Mouse (Mus musculus): ENCODE measurements around the gene Myo16.

Gene Myo16

GRCm38 (mm10) chr8:10175976-10176375 is 22.3 kb downstream of the Myo16 start:
- DNase-seq (ENCODE audit: low spot score), result no peak

- DNase-seq (ENCODE audit: low spot score), result no peak
Observed at GRCm38 (mm10) chr8:10177131-10177530, 23.4 kb downstream of the Myo16 start.

GRCm38 (mm10) chr8:10178986-10179385 is 25.3 kb downstream of the Myo16 start:
- DNase-seq (ENCODE audit: low spot score), result no peak

GRCm38 (mm10) chr8:10190607-10191006 is 36.9 kb downstream of the Myo16 start:
- no peak for DNase-seq (ENCODE audit: low spot score)

GRCm38 (mm10) chr8:10198164-10198563 is 44.5 kb downstream of the Myo16 start:
- DNase-seq (ENCODE audit: low spot score), result no peak

GRCm38 (mm10) chr8:10199301-10199700 is 45.6 kb downstream of the Myo16 start:
- no peak for DNase-seq (ENCODE audit: low spot score)

- DNase-seq (ENCODE audit: low spot score), result no peak
Observed at GRCm38 (mm10) chr8:10200042-10200441, 46.3 kb downstream of the Myo16 start.

- no peak for DNase-seq (ENCODE audit: low spot score)
Observed at GRCm38 (mm10) chr8:10215023-10215422, 61.3 kb downstream of the Myo16 start.

- no peak for DNase-seq (ENCODE audit: low spot score)
Observed at GRCm38 (mm10) chr8:10219761-10220276, 66.1 kb downstream of the Myo16 start.

- no peak for DNase-seq (ENCODE audit: low spot score)
Observed at GRCm38 (mm10) chr8:10222770-10223169, 69.1 kb downstream of the Myo16 start.

GRCm38 (mm10) chr8:10223528-10224194 is 70.0 kb downstream of the Myo16 start:
- DNase-seq (ENCODE audit: low spot score), result no peak

- no peak for DNase-seq (ENCODE audit: low spot score)
Observed at GRCm38 (mm10) chr8:10224305-10224971, 70.7 kb downstream of the Myo16 start.

- DNase-seq (ENCODE audit: low spot score), result no peak
Observed at GRCm38 (mm10) chr8:10225018-10225417, 71.3 kb downstream of the Myo16 start.

- DNase-seq (ENCODE audit: low spot score), result peak; percentile 38
Observed at GRCm38 (mm10) chr8:10230746-10231369, 77.1 kb downstream of the Myo16 start.

- DNase-seq (ENCODE audit: low spot score), result no peak
Observed at GRCm38 (mm10) chr8:10234516-10234915, 80.8 kb downstream of the Myo16 start.

GRCm38 (mm10) chr8:10243344-10243743 is 89.6 kb downstream of the Myo16 start:
- DNase-seq (ENCODE audit: low spot score), result no peak

- no peak for DNase-seq (ENCODE audit: low spot score)
Observed at GRCm38 (mm10) chr8:10249156-10249555, 95.4 kb downstream of the Myo16 start.

GRCm38 (mm10) chr8:10255741-10256140 is 102.0 kb downstream of the Myo16 start:
- no peak for DNase-seq (ENCODE audit: low spot score)

- DNase-seq (ENCODE audit: low spot score), result no peak
Observed at GRCm38 (mm10) chr8:10256563-10256962, 102.9 kb downstream of the Myo16 start.

GRCm38 (mm10) chr8:10270094-10270493 is 116.4 kb downstream of the Myo16 start:
- DNase-seq (ENCODE audit: low spot score), result no peak

- DNase-seq (ENCODE audit: low spot score), result no peak
Observed at GRCm38 (mm10) chr8:10292600-10292999, 138.9 kb downstream of the Myo16 start.

- no peak for DNase-seq (ENCODE audit: low spot score)
Observed at GRCm38 (mm10) chr8:10300797-10301196, 147.1 kb downstream of the Myo16 start.

GRCm38 (mm10) chr8:10303061-10303460 is 149.3 kb downstream of the Myo16 start:
- DNase-seq (ENCODE audit: low spot score), result no peak

Data from left cerebral cortex, adult 11 months (tissue).